Mouse (Mus musculus): ENCODE data around the gene Sema4c. TPM values are rescaled to one million over a fixed set of nuclear protein-coding genes. Genes with fewer than 3 reads are reported as not detected.

The Sema4c gene
- polyA plus RNA-seq, 1 experiment from 2014 or later = 4.0 TPM

DNA sequence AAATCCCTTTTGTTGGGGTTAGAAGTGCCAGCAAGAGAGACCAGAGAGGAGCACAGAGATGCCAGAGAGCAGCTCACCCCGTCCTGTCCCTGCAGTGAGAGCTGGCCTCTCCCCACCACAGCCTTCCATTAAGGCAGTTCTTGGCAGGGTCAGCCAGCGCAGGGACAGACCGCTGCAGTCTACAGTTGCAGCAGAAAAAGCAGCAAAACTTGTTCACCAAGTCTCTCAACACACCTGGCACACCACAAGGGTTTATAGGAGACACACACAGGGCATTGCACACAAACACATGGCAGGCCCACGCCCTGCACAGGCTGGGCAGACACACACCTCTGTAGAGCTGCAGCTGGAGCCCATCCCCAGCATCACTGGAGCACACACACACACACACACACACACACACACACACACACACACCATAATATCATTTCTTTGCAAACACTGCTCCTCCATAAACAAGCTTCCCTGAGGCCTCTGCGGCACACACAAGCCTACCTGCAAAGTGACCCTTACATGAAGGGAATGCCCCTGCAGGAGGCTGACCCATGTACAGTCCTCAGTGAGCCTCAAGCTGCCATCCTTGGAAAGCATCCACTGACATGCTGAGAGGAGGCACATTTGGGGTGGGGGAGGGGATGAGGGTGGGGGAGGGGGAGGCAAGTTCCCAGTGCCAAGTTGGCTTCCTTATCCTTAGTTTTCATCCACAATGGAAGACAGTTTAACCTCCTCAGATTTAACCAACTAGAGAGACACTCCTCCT is 16.2 kb upstream of the Sema4c start:
- no peaks in the 10 kb centered on the region for H3K27me3 ChIP-seq (ENCODE audit: control insufficient read depth, insufficient read depth, low read length)
- no peaks in the 10 kb centered on the region for H3K9me3 ChIP-seq (ENCODE audit: control insufficient read depth, low read length)
- no peak for DNase-seq (ENCODE audit: low spot score)
- H3K4me1 ChIP-seq (ENCODE audit: control insufficient read depth, insufficient read depth, low read length) = peaks cover 29% of the 10 kb centered on the region
- H3K4me3 ChIP-seq (ENCODE audit: low read depth, low read length) = no peak overlapping the region
- WGBS = 87% methylated on average over 5 of the region's 5 CpGs
- no peaks in the 10 kb centered on the region for H3K36me3 ChIP-seq (ENCODE audit: control insufficient read depth, insufficient read depth, low read length)
- H3K4me2 ChIP-seq (ENCODE audit: low read depth, severe bottlenecking) = no peak overlapping the region
- no peak overlapping the region for H3K27ac ChIP-seq (replicated peaks; ENCODE audit: low read depth, low read length)
- H3K9ac ChIP-seq (ENCODE audit: low read length) = no peak overlapping the region; the same call in 1 of the 2 replicates
- no peak for ATAC-seq (ENCODE audit: insufficient number of reproducible peaks, low FRiP score, low TSS enrichment, low read depth)

DNA sequence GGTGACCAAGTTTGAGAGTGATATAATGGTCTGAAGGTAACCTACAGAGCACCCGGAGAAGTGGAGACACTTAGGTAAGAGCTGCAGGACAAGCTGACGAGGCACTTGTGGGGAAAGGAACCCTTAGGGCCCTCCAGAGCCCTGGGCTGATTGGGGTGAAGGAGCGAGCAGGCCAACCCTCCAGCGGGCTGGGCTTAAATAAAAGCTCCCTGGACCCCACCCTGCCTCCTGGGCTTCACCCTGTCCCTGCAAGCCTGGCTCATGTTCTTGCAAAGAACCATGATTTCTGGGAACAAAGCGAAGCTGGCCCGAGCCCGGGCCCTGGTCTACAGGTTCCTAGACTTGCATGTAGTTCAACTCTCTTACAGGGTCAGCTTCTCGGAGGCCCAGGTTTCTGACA is 15.4 kb upstream of the Sema4c start:
- 82% methylated on average over 8 of the region's 8 CpGs for WGBS
- H3K4me1 ChIP-seq (ENCODE audit: control insufficient read depth, insufficient read depth, low read length) = peaks cover 29% of the 10 kb centered on the region
- H3K4me2 ChIP-seq (ENCODE audit: low read depth, severe bottlenecking) = no peak overlapping the region
- no peak overlapping the region for H3K27ac ChIP-seq (replicated peaks; ENCODE audit: low read depth, low read length)
- H3K9me3 ChIP-seq (ENCODE audit: control insufficient read depth, low read length) = no peaks in the 10 kb centered on the region
- H3K9ac ChIP-seq (ENCODE audit: low read length) = no peak overlapping the region
- DNase-seq (ENCODE audit: low spot score) (no peak), ATAC-seq (ENCODE audit: insufficient number of reproducible peaks, low FRiP score, low TSS enrichment, low read depth) (no peak)
- H3K36me3 ChIP-seq (ENCODE audit: control insufficient read depth, insufficient read depth, low read length) = no peaks in the 10 kb centered on the region
- no peaks in the 10 kb centered on the region for H3K27me3 ChIP-seq (ENCODE audit: control insufficient read depth, insufficient read depth, low read length)
- H3K4me3 ChIP-seq (ENCODE audit: low read depth, low read length) = no peak overlapping the region

- no peak overlapping the region for H3K4me2 ChIP-seq (ENCODE audit: low read depth, severe bottlenecking)
- DNase-seq (ENCODE audit: low spot score) = no peak
- no peak overlapping the region for H3K9ac ChIP-seq (ENCODE audit: low read length)
- H3K4me1 ChIP-seq (ENCODE audit: control insufficient read depth, insufficient read depth, low read length) = peaks cover 32% of the 10 kb centered on the region
- no peak overlapping the region for H3K27ac ChIP-seq (replicated peaks; ENCODE audit: low read depth, low read length)
- no peak for ATAC-seq (ENCODE audit: insufficient number of reproducible peaks, low FRiP score, low TSS enrichment, low read depth)
- 70% methylated on average over 1 of the region's 1 CpGs for WGBS
- no peak overlapping the region for H3K4me3 ChIP-seq (ENCODE audit: low read depth, low read length)
- no peaks in the 10 kb centered on the region for H3K9me3 ChIP-seq (ENCODE audit: control insufficient read depth, low read length)
- H3K27me3 ChIP-seq (ENCODE audit: control insufficient read depth, insufficient read depth, low read length) = no peaks in the 10 kb centered on the region
- no peaks in the 10 kb centered on the region for H3K36me3 ChIP-seq (ENCODE audit: control insufficient read depth, insufficient read depth, low read length)
These were observed 14.6 kb upstream of the Sema4c start for GRCm38 (mm10) chr1:36572709-36573108.

GRCm38 (mm10) chr1:36572140-36572700 is 14.1 kb upstream of the Sema4c start:
- WGBS = 77% methylated on average over 2 of the region's 2 CpGs

GRCm38 (mm10) chr1:36571627-36572026 is 13.5 kb upstream of the Sema4c start:
- ATAC-seq (ENCODE audit: insufficient number of reproducible peaks, low FRiP score, low TSS enrichment, low read depth) (no peak), DNase-seq (ENCODE audit: low spot score) (no peak)
- no peaks in the 10 kb centered on the region for H3K27me3 ChIP-seq (ENCODE audit: control insufficient read depth, insufficient read depth, low read length)
- H3K36me3 ChIP-seq (ENCODE audit: control insufficient read depth, insufficient read depth, low read length) = no peaks in the 10 kb centered on the region
- no peak overlapping the region for H3K27ac ChIP-seq (replicated peaks; ENCODE audit: low read depth, low read length)
- H3K4me2 ChIP-seq (ENCODE audit: low read depth, severe bottlenecking) = no peak overlapping the region
- H3K9ac ChIP-seq (ENCODE audit: low read length) = no peak overlapping the region
- H3K9me3 ChIP-seq (ENCODE audit: control insufficient read depth, low read length) = no peaks in the 10 kb centered on the region
- WGBS = 27% methylated on average over 6 of the region's 6 CpGs
- peaks cover 23% of the 10 kb centered on the region for H3K4me1 ChIP-seq (ENCODE audit: control insufficient read depth, insufficient read depth, low read length)
- H3K4me3 ChIP-seq (ENCODE audit: low read depth, low read length) = no peak overlapping the region

More at GRCm38 (mm10) chr1:36572140-36572700, 14.1 kb upstream of the Sema4c start:
- Histone ChIP-seq H3K4me3 (ENCODE audit: low read depth, low read length) (no peak overlapping the region), H3K4me1 (ENCODE audit: control insufficient read depth, insufficient read depth, low read length) (peaks cover 28% of the 10 kb centered on the region), H3K36me3 (ENCODE audit: control insufficient read depth, insufficient read depth, low read length) (no peaks in the 10 kb centered on the region), H3K9me3 (ENCODE audit: control insufficient read depth, low read length) (no peaks in the 10 kb centered on the region), H3K9ac (ENCODE audit: low read length) (no peak overlapping the region), H3K27ac (replicated peaks; ENCODE audit: low read depth, low read length) (no peak overlapping the region), H3K4me2 (ENCODE audit: low read depth, severe bottlenecking) (no peak overlapping the region), H3K27me3 (ENCODE audit: control insufficient read depth, insufficient read depth, low read length) (no peaks in the 10 kb centered on the region)
- DNase-seq (ENCODE audit: low spot score) = no peak
- no peak for ATAC-seq (ENCODE audit: insufficient number of reproducible peaks, low FRiP score, low TSS enrichment, low read depth)

DNA sequence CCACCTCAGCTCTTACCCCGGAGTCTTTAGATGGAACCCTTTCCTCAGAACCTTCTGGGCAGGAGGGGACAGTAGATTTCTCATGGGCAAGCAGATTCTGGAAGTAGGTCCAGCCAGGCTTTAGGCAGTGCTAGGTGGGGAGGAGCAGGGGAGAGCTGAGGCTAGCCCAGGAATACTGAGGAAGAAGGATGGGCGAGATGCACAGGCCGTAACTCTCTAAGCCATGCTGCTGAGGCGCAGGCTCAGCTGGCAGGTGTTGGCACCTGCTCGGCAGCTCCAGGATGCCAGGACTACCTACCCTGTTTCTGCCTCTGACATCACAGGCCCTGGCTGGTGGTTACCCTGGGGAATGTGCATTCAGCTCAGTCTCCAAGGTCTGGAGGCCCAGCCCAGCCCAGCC is 12.2 kb upstream of the Sema4c start:
- WGBS = 87% methylated on average over 5 of the region's 5 CpGs
- Histone ChIP-seq H3K4me1 (ENCODE audit: control insufficient read depth, insufficient read depth, low read length) (peaks cover 17% of the 10 kb centered on the region), H3K27me3 (ENCODE audit: control insufficient read depth, insufficient read depth, low read length) (no peaks in the 10 kb centered on the region), H3K9me3 (ENCODE audit: control insufficient read depth, low read length) (no peaks in the 10 kb centered on the region), H3K36me3 (ENCODE audit: control insufficient read depth, insufficient read depth, low read length) (no peaks in the 10 kb centered on the region), H3K9ac (ENCODE audit: low read length) (no peak overlapping the region), H3K4me2 (ENCODE audit: low read depth, severe bottlenecking) (no peak overlapping the region), H3K4me3 (ENCODE audit: low read depth, low read length) (no peak overlapping the region), H3K27ac (replicated peaks; ENCODE audit: low read depth, low read length) (no peak overlapping the region)
- ATAC-seq (ENCODE audit: insufficient number of reproducible peaks, low FRiP score, low TSS enrichment, low read depth) (no peak), DNase-seq (ENCODE audit: low spot score) (no peak)

DNA sequence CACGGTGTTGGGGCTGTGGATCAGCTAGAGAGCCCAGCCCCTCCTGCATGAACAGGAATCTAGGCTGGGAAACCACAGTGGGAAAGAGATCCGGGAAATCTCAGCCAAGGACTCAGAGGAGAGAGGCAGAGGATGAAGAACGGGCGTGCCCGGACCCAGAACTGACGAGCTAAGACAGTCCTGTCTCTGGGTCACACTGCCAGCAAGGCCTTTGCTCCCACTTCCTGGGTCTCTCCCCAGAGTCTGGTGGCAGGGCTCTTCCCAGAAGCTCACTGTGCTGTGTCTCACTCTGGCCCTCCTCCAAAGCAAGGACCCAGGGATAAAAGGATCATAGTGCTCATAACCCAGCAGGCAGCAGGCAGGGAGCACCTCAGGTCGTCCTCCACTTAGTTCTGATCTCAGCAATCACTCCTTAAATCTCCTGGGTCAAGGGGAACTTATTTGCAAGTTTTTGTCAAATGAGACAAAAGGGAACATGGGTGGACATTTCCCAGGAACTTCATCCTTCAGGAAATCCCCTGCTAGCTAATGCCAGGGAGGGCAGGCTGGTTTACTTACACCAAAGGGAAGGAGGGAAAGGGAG is 11.6 kb upstream of the Sema4c start:
- Histone ChIP-seq H3K4me2 (ENCODE audit: low read depth, severe bottlenecking) (no peak overlapping the region), H3K27ac (replicated peaks; ENCODE audit: low read depth, low read length) (no peak overlapping the region), H3K36me3 (ENCODE audit: control insufficient read depth, insufficient read depth, low read length) (no peaks in the 10 kb centered on the region), H3K4me1 (ENCODE audit: control insufficient read depth, insufficient read depth, low read length) (peaks cover 15% of the 10 kb centered on the region), H3K4me3 (ENCODE audit: low read depth, low read length) (no peak overlapping the region), H3K9me3 (ENCODE audit: control insufficient read depth, low read length) (no peaks in the 10 kb centered on the region), H3K27me3 (ENCODE audit: control insufficient read depth, insufficient read depth, low read length) (no peaks in the 10 kb centered on the region), H3K9ac (ENCODE audit: low read length) (no peak overlapping the region)
- no peak for DNase-seq (ENCODE audit: low spot score)
- 66% methylated on average over 7 of the region's 7 CpGs for WGBS
- ATAC-seq (ENCODE audit: insufficient number of reproducible peaks, low FRiP score, low TSS enrichment, low read depth) = no peak

DNA sequence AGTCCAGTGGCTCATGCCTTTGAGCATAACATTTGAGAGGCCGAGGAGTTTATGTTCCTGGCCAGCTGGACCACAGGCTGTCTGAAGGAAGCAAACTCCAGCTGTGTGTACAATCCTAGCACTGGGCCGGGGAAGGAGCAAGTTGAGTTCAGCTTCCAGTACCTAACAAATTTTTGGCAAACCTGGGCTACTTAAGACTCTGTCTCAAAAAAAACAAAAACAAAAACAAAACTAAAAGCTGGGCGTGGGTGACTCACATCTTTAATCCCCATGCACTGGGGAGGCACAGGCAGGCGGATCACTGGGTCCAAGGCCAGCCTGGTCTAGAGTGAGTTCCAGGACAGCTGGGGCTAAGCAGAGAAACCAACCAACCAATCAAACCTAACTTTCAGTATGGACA is 10.6 kb upstream of the Sema4c start:
- H3K27ac ChIP-seq (replicated peaks; ENCODE audit: low read depth, low read length) = no peak overlapping the region
- no peak overlapping the region for H3K4me2 ChIP-seq (ENCODE audit: low read depth, severe bottlenecking)
- no peaks in the 10 kb centered on the region for H3K9me3 ChIP-seq (ENCODE audit: control insufficient read depth, low read length)
- ATAC-seq (ENCODE audit: insufficient number of reproducible peaks, low FRiP score, low TSS enrichment, low read depth) (no peak), DNase-seq (ENCODE audit: low spot score) (no peak)
- H3K4me1 ChIP-seq (ENCODE audit: control insufficient read depth, insufficient read depth, low read length) = peaks cover 11% of the 10 kb centered on the region
- WGBS = 77% methylated on average over 4 of the region's 4 CpGs
- H3K4me3 ChIP-seq (ENCODE audit: low read depth, low read length) = no peak overlapping the region
- H3K36me3 ChIP-seq (ENCODE audit: control insufficient read depth, insufficient read depth, low read length) = no peaks in the 10 kb centered on the region
- H3K9ac ChIP-seq (ENCODE audit: low read length) = no peak overlapping the region
- no peaks in the 10 kb centered on the region for H3K27me3 ChIP-seq (ENCODE audit: control insufficient read depth, insufficient read depth, low read length)
